Mouse (Mus musculus) cerebellum, adult 9-11 months (tissue): Measurements from ENCODE around the gene 4933409G03Rik.
A peak's percentile ranks its signal among the peaks of the same experiment; 100 is the strongest.
"Not testable (repeated sequence)": the region's sequence is repeated elsewhere in the genome, so short reads cannot be mapped to it uniquely, and the experiment has no call there.

Experiments used
- DNase-seq: peaks from one replicate; pipeline ENCODE4 v3.0.0; 2022

4933409G03Rik gene

GRCm38 (mm10) chr2:68582113-68582512 is at the start of gene 4933409G03Rik:
Gene 4933409G03Rik, plus strand, starts transcription at chr2:68582413.
- no peak for DNase-seq

GRCm38 (mm10) chr2:68544190-68544589 is 38.0 kb upstream of the 4933409G03Rik start:
- DNase-seq, result no peak

GRCm38 (mm10) chr2:68560821-68561220 is 21.4 kb upstream of the 4933409G03Rik start:
- no peak for DNase-seq

- peak; percentile 13 for DNase-seq
Observed at GRCm38 (mm10) chr2:68563331-68563730, 18.9 kb upstream of the 4933409G03Rik start.

GRCm38 (mm10) chr2:68568361-68568760 is 13.9 kb upstream of the 4933409G03Rik start:
- peak; percentile 31 for DNase-seq

GRCm38 (mm10) chr2:68572340-68572739 is 9.9 kb upstream of the 4933409G03Rik start:
- DNase-seq, result no peak

GRCm38 (mm10) chr2:68592765-68593164 is 10.6 kb downstream of the 4933409G03Rik start:
- DNase-seq, result no peak

- not testable (repeated sequence) for DNase-seq
Observed at GRCm38 (mm10) chr2:68656186-68656585, 74.0 kb downstream of the 4933409G03Rik start, which contains the start of gene 4932414N04Rik. Gene 4932414N04Rik, plus strand, starts transcription at chr2:68656486.
